Mouse (Mus musculus) limb, embryonic 13.5 days (tissue): ENCODE measurements around the gene Tacc2. TPM values are rescaled to one million over a fixed set of nuclear protein-coding genes. Genes with fewer than 3 reads are reported as not detected.
"Not testable (repeated sequence)": the region's sequence is repeated elsewhere in the genome, so short reads cannot be mapped to it uniquely, and the experiment has no call there.

ENCODE experiments used
- ATAC-seq: fragments of 200-750 bp; cut with Nextera tagmentation; 2 replicates; pipeline ENCODE4 v1.8.0; 2017; ENCODE audit warnings: low read depth, moderate number of reproducible peaks, moderate TSS enrichment; ENCODE audit not compliant: low FRiP score
- H3K27ac ChIP-seq: fragments of 300-500 bp; sonication (generic); 2 replicates; pipeline ENCODE4 v1.5.1; 2015; ENCODE audit warnings: inconsistent platforms, mild to moderate bottlenecking, moderate library complexity
- H3K27me3 ChIP-seq: fragments of 300-500 bp; sonication (generic); 2 replicates; pipeline ENCODE4 v1.6.1; 2015; ENCODE audit warnings: mild to moderate bottlenecking, inconsistent platforms
- H3K36me3 ChIP-seq: fragments of 300-500 bp; sonication (generic); 2 replicates; pipeline ENCODE4 v1.6.1; 2015; ENCODE audit warnings: inconsistent platforms, mild to moderate bottlenecking, moderate library complexity
- H3K4me1 ChIP-seq: fragments of 300-500 bp; sonication (generic); 2 replicates; pipeline ENCODE4 v1.6.1; 2015; ENCODE audit warnings: inconsistent platforms
- H3K4me2 ChIP-seq: fragments of 300-500 bp; sonication (generic); replicated peaks from 2 replicates; pipeline ENCODE4 v1.6.1; 2015; ENCODE audit warnings: inconsistent platforms, mild to moderate bottlenecking, moderate library complexity
- H3K4me3 ChIP-seq: fragments of 300-500 bp; sonication (generic); 2 replicates; pipeline ENCODE4 v1.5.1; 2015; ENCODE audit warnings: moderate library complexity, mild to moderate bottlenecking, inconsistent platforms
- H3K9ac ChIP-seq: fragments of 300-500 bp; sonication (generic); 2 replicates; pipeline ENCODE4 v1.6.1; 2015; ENCODE audit warnings: mild to moderate bottlenecking, inconsistent platforms
- H3K9me3 ChIP-seq: fragments of 300-500 bp; sonication (generic); 2 replicates; pipeline ENCODE4 v1.6.1; 2016; ENCODE audit warnings: inconsistent platforms
- WGBS: fragments of 180-500 bp; shearing (Covaris S2); methylation state at CpG from one replicate; pipeline ENCODE4 v1.1.7; 2015; 5-methylcytosine and 5-hydroxymethylcytosine counted together
- polyA plus RNA-seq: library from polyadenylated mRNA; unstranded; fragments of >200 nt; fragmentation: Nextera tagmentation; extraction: Ambion mirVana; gene quantifications from 2 replicates; pipeline ENCODE4 v1.2.1, GENCODE M21; 2015

Gene Tacc2
- polyA plus RNA-seq, 1 experiment from 2014 or later: 39.3 TPM

GRCm38 (mm10) chr7:130574211-130574991, 2.8 kb upstream of the Tacc2 start:
- H3K27me3 ChIP-seq: no peaks in the 10 kb centered on the region
- H3K4me2 ChIP-seq: no peak overlapping the region
- WGBS: 55% methylated on average over 13 of the region's 13 CpGs
- no peak overlapping the region for H3K4me3 ChIP-seq
- no peak for ATAC-seq
- H3K9ac ChIP-seq: no peak overlapping the region
- H3K4me1 ChIP-seq: peaks cover 40% of the 10 kb centered on the region
- H3K9me3 ChIP-seq: no peaks in the 10 kb centered on the region
- no peak overlapping the region for H3K27ac ChIP-seq
- no peaks in the 10 kb centered on the region for H3K36me3 ChIP-seq

GRCm38 (mm10) chr7:130576981-130577380, 257 bp upstream of the Tacc2 start:
- Histone ChIP-seq H3K9ac (peak overlapping the region; percentile 45; the same call in 1 of the 2 replicates), H3K4me1 (peaks cover 30% of the 10 kb centered on the region), H3K27me3 (no peaks in the 10 kb centered on the region), H3K9me3 (no peaks in the 10 kb centered on the region), H3K36me3 (no peaks in the 10 kb centered on the region), H3K4me3 (peak overlapping the region; percentile 31), H3K4me2 (peak overlapping the region; percentile 60), H3K27ac (peak overlapping the region; percentile 65; the same call in 1 of the 2 replicates)
- peak; percentile 29; the same call in 1 of the 2 replicates for ATAC-seq
- 17% methylated on average over 10 of the region's 10 CpGs for WGBS

GRCm38 (mm10) chr7:130578066-130578465, 828 bp downstream of the Tacc2 start:
- Histone ChIP-seq H3K4me1 (peaks cover 30% of the 10 kb centered on the region), H3K9ac (no peak overlapping the region), H3K4me3 (no peak overlapping the region), H3K4me2 (peak overlapping the region; percentile 60; the same call in 1 of the 2 replicates), H3K36me3 (no peaks in the 10 kb centered on the region), H3K9me3 (no peaks in the 10 kb centered on the region), H3K27me3 (no peaks in the 10 kb centered on the region), H3K27ac (peak overlapping the region; percentile 65; the same call in 1 of the 2 replicates)
- 86% methylated on average over 2 of the region's 2 CpGs for WGBS
- no peak for ATAC-seq

GRCm38 (mm10) chr7:130578607-130579006, 1.4 kb downstream of the Tacc2 start:
- H3K27me3 ChIP-seq: no peaks in the 10 kb centered on the region
- no peak for ATAC-seq
- peaks cover 30% of the 10 kb centered on the region for H3K4me1 ChIP-seq
- H3K4me2 ChIP-seq: no peak overlapping the region
- H3K27ac ChIP-seq: no peak overlapping the region
- 78% methylated on average over 5 of the region's 5 CpGs for whole genome bisulfite sequencing
- no peaks in the 10 kb centered on the region for H3K36me3 ChIP-seq
- no peak overlapping the region for H3K4me3 ChIP-seq
- H3K9me3 ChIP-seq: no peaks in the 10 kb centered on the region
- no peak overlapping the region for H3K9ac ChIP-seq

GRCm38 (mm10) chr7:130586521-130587072, 9.4 kb downstream of the Tacc2 start:
- Histone ChIP-seq H3K36me3 (no peaks in the 10 kb centered on the region), H3K4me3 (no peak overlapping the region), H3K4me1 (no peaks in the 10 kb centered on the region), H3K27me3 (no peaks in the 10 kb centered on the region), H3K9ac (no peak overlapping the region), H3K9me3 (no peaks in the 10 kb centered on the region), H3K27ac (no peak overlapping the region), H3K4me2 (no peak overlapping the region)
- 69% methylated on average over 2 of the region's 2 CpGs for WGBS
- no peak for ATAC-seq

- H3K4me1 ChIP-seq: no peaks in the 10 kb centered on the region
- H3K9me3 ChIP-seq: no peaks in the 10 kb centered on the region
- no peak for ATAC-seq
- H3K36me3 ChIP-seq: no peaks in the 10 kb centered on the region
- H3K4me2 ChIP-seq: no peak overlapping the region
- no peaks in the 10 kb centered on the region for H3K27me3 ChIP-seq
- no peak overlapping the region for H3K4me3 ChIP-seq
- no peak overlapping the region for H3K9ac ChIP-seq
- no peak overlapping the region for H3K27ac ChIP-seq
- WGBS: 68% methylated on average over 13 of the region's 13 CpGs
Measured at GRCm38 (mm10) chr7:130590081-130590828, 13.0 kb downstream of the Tacc2 start.

GRCm38 (mm10) chr7:130590845-130591437, 13.7 kb downstream of the Tacc2 start:
- H3K4me2 ChIP-seq: no peak overlapping the region
- H3K9ac ChIP-seq: no peak overlapping the region
- H3K9me3 ChIP-seq: no peaks in the 10 kb centered on the region
- H3K27me3 ChIP-seq: no peaks in the 10 kb centered on the region
- no peak for ATAC-seq
- WGBS: 82% methylated on average over 8 of the region's 8 CpGs
- H3K27ac ChIP-seq: no peak overlapping the region
- H3K4me1 ChIP-seq: no peaks in the 10 kb centered on the region
- H3K4me3 ChIP-seq: no peak overlapping the region
- no peaks in the 10 kb centered on the region for H3K36me3 ChIP-seq

GRCm38 (mm10) chr7:130592975-130593374, 15.7 kb downstream of the Tacc2 start:
- not testable (repeated sequence) for H3K4me2 ChIP-seq, ATAC-seq, H3K4me3 ChIP-seq, H3K9ac ChIP-seq, H3K27me3 ChIP-seq, H3K4me1 ChIP-seq, H3K9me3 ChIP-seq, H3K27ac ChIP-seq, H3K36me3 ChIP-seq
- WGBS: no CpG with 5 or more reads among the region's 11 CpGs

- H3K9ac ChIP-seq, H3K4me2 ChIP-seq, H3K27me3 ChIP-seq, H3K27ac ChIP-seq, H3K9me3 ChIP-seq, ATAC-seq, H3K36me3 ChIP-seq, H3K4me1 ChIP-seq, H3K4me3 ChIP-seq: not testable (repeated sequence)
- 66% methylated on average over 8 of the region's 11 CpGs for WGBS
Measured at GRCm38 (mm10) chr7:130593375-130594239, 16.4 kb downstream of the Tacc2 start.

- not testable (repeated sequence) for H3K27me3 ChIP-seq, H3K9ac ChIP-seq, ATAC-seq, H3K36me3 ChIP-seq, H3K4me3 ChIP-seq, H3K4me1 ChIP-seq, H3K27ac ChIP-seq, H3K4me2 ChIP-seq, H3K9me3 ChIP-seq
- 53% methylated on average over 9 of the region's 19 CpGs for WGBS
Measured at GRCm38 (mm10) chr7:130596079-130596855, 19.0 kb downstream of the Tacc2 start.

- H3K27ac ChIP-seq: no peak overlapping the region
- 0 out of 2 replicates have a peak, but pooled peaks cover 4% of the 10 kb centered on the region for H3K27me3 ChIP-seq
- H3K36me3 ChIP-seq: no peaks in the 10 kb centered on the region
- H3K4me1 ChIP-seq: no peaks in the 10 kb centered on the region
- no peaks in the 10 kb centered on the region for H3K9me3 ChIP-seq
- H3K4me2 ChIP-seq: no peak overlapping the region
- no peak overlapping the region for H3K4me3 ChIP-seq
- ATAC-seq: no peak
- no peak overlapping the region for H3K9ac ChIP-seq
- whole genome bisulfite sequencing: 67% methylated on average over 6 of the region's 6 CpGs
Measured at GRCm38 (mm10) chr7:130597546-130597945, 20.3 kb downstream of the Tacc2 start.
